Mouse (Mus musculus) embryonic fibroblast, embryonic 13.5 days (primary cell): ENCODE results near the gene Hist1h1e. TPM values are rescaled to one million over a fixed set of nuclear protein-coding genes. Genes with fewer than 3 reads are reported as not detected.
"Not testable (repeated sequence)": the region's sequence is repeated elsewhere in the genome, so short reads cannot be mapped to it uniquely, and the experiment has no call there.

Experiments
- H3K27ac ChIP-seq: 2 replicates; pipeline ENCODE4 v1.5.1; 2012; ENCODE audit warnings: low read length, control low read depth, inconsistent platforms; ENCODE audit not compliant: insufficient read depth
- H3K4me1 ChIP-seq: 2 replicates; pipeline ENCODE4 v1.6.1; 2011; ENCODE audit warnings: low read length; ENCODE audit not compliant: control insufficient read depth, insufficient read depth
- H3K4me3 ChIP-seq: 2 replicates; pipeline ENCODE4 v1.5.1; 2011; ENCODE audit warnings: mild to moderate bottlenecking, control low read depth, low read length; ENCODE audit not compliant: insufficient read depth
- CTCF ChIP-seq: IDR thresholded peaks from 2 replicates; pipeline ENCODE4 v1.5.1; 2011; ENCODE audit warnings: mild to moderate bottlenecking, control low read depth, low read length, moderate library complexity, borderline replicate concordance; ENCODE audit not compliant: insufficient read depth
- POLR2A ChIP-seq: IDR thresholded peaks from 2 replicates; pipeline ENCODE4 v1.6.1; 2011; ENCODE audit warnings: low read depth, mild to moderate bottlenecking, control low read depth, low read length, moderate library complexity
- polyA plus RNA-seq: library from polyadenylated mRNA; stranded (reverse); fragments of >200 nt; gene quantifications from 2 replicates; pipeline ENCODE4 v1.2.4, GENCODE M21; 2011; ENCODE audit warnings: low read depth; ENCODE audit not compliant: missing spikeins, insufficient read length

Hist1h1e gene
- polyA plus RNA-seq, 1 experiment, result 8.8 TPM

- no peak overlapping the region for H3K27ac ChIP-seq
- TF ChIP-seq POLR2A (no peak), CTCF (no peak)
- no peaks in the 10 kb centered on the region for H3K4me1 ChIP-seq
- H3K4me3 ChIP-seq, result no peak overlapping the region
Measured at GRCm38 (mm10) chr13:23593051-23593770, 29.1 kb downstream of the Hist1h1e start.

GRCm38 (mm10) chr13:23592614-23593013, 29.7 kb downstream of the Hist1h1e start:
- Histone ChIP-seq H3K27ac (no peak overlapping the region), H3K4me1 (no peaks in the 10 kb centered on the region), H3K4me3 (no peak overlapping the region)
- no peak for TF ChIP-seq CTCF
- no peak for TF ChIP-seq POLR2A

- not testable (repeated sequence) for H3K4me1 ChIP-seq, H3K4me3 ChIP-seq, H3K27ac ChIP-seq
Measured at GRCm38 (mm10) chr13:23591886-23592285, 30.5 kb downstream of the Hist1h1e start.

GRCm38 (mm10) chr13:23591206-23591605, 31.2 kb downstream of the Hist1h1e start:
- Histone ChIP-seq H3K4me1 (no peaks in the 10 kb centered on the region; the same call in 1 of the 2 replicates), H3K27ac (no peak overlapping the region), H3K4me3 (no peak overlapping the region)
- no peak for TF ChIP-seq CTCF
- no peak for TF ChIP-seq POLR2A

- TF ChIP-seq POLR2A (no peak), CTCF (no peak)
- Histone ChIP-seq H3K4me1 (peaks cover 3% of the 10 kb centered on the region), H3K4me3 (peak overlapping the region; percentile 29), H3K27ac (peak overlapping the region; percentile 94)
Measured at GRCm38 (mm10) chr13:23586940-23587225, 35.5 kb downstream of the Hist1h1e start.

GRCm38 (mm10) chr13:23586099-23586939, 36.0 kb downstream of the Hist1h1e start:
- H3K4me3 ChIP-seq, result peak overlapping the region; percentile 29
- peaks cover 3% of the 10 kb centered on the region for H3K4me1 ChIP-seq
- TF ChIP-seq POLR2A (peak; percentile 33; the same call in 1 of the 2 replicates), CTCF (no peak)
- peak overlapping the region; percentile 94 for H3K27ac ChIP-seq

GRCm38 (mm10) chr13:23585442-23586098, 36.8 kb downstream of the Hist1h1e start:
- H3K27ac ChIP-seq, result peak overlapping the region; percentile 80
- H3K4me1 ChIP-seq, result not testable (repeated sequence)

GRCm38 (mm10) chr13:23585029-23585441, 37.3 kb downstream of the Hist1h1e start:
- peak; percentile 88 for TF ChIP-seq POLR2A
- TF ChIP-seq CTCF, result no peak
- Histone ChIP-seq H3K27ac (peak overlapping the region; percentile 80), H3K4me3 (peak overlapping the region; percentile 24), H3K4me1 (peaks cover 3% of the 10 kb centered on the region)

More at GRCm38 (mm10) chr13:23585442-23586098, 36.8 kb downstream of the Hist1h1e start:
- H3K4me3 ChIP-seq, result peak overlapping the region; percentile 24
- TF ChIP-seq POLR2A, result peak; percentile 95

GRCm38 (mm10) chr13:23584331-23584730, 38.0 kb downstream of the Hist1h1e start:
- Histone ChIP-seq H3K4me1 (peaks cover 3% of the 10 kb centered on the region), H3K27ac (peak overlapping the region; percentile 80), H3K4me3 (peak overlapping the region; percentile 7; the same call in 1 of the 2 replicates)
- TF ChIP-seq CTCF (no peak), POLR2A (peak; percentile 8; the same call in 1 of the 2 replicates)

- no peak overlapping the region; the same call in 1 of the 2 replicates for H3K4me3 ChIP-seq
- peaks cover 3% of the 10 kb centered on the region for H3K4me1 ChIP-seq
- peak overlapping the region; percentile 64 for H3K27ac ChIP-seq
- no peak for TF ChIP-seq CTCF
- no peak for TF ChIP-seq POLR2A
Measured at GRCm38 (mm10) chr13:23583387-23584068, 38.8 kb downstream of the Hist1h1e start.
